ENCODE assay signal across 9 mouse cellular contexts in genomic region chr13:23506819-23507515, GRCm38 (mm10). TPM values are rescaled to one million over a fixed set of nuclear protein-coding genes. Genes with fewer than 3 reads are reported as not detected.
A peak's percentile ranks its signal among the peaks of the same experiment; 100 is the strongest.
DNase-seq lines count a peak whose midpoint lies in the region; ATAC-seq and TF ChIP-seq lines count a peak whose summit lies in the region.
"Had no signal": no experiment of that assay in that cellular context is flagged by ENCODE, and none has a peak within 500 bp of the region (broad histone marks: within the 10 kb centered on the region; RNA-seq: fewer than 3 reads in every experiment).

No protein-coding gene starts in this region.

- no peak overlapping the region for H3K4me3 ChIP-seq in intestine, embryonic 14.5 days (ENCODE audit: low read depth, low read length)
- H3K4me3 ChIP-seq in intestine, postnatal 0 days (ENCODE audit: low read depth, low read length): no peak overlapping the region
- H3K4me3 ChIP-seq in hindbrain, embryonic 14.5 days (replicated peaks; ENCODE audit: low read length): no peak overlapping the region

- peaks cover 23% of the 10 kb centered on the region for H3K4me1 ChIP-seq in intestine, embryonic 14.5 days (replicated peaks; ENCODE audit: control insufficient read depth, insufficient read depth, low read length)
- H3K4me1 ChIP-seq in intestine, postnatal 0 days (replicated peaks; ENCODE audit: control insufficient read depth, insufficient read depth, low read length): 0 out of 2 replicates have a peak, but pooled peaks cover 5% of the 10 kb centered on the region
- 0 out of 2 replicates have a peak, but pooled peaks cover 7% of the 10 kb centered on the region for H3K4me1 ChIP-seq in hindbrain, embryonic 14.5 days (replicated peaks; ENCODE audit: control insufficient read depth, insufficient read depth, low read length)

- TF ChIP-seq CTCF in intestine, postnatal 0 days (IDR thresholded peaks at IDR 0.05; ENCODE audit: low read depth): no peak

- H3K27ac ChIP-seq in intestine, embryonic 14.5 days (ENCODE audit: low read depth): no peak overlapping the region
- H3K27ac ChIP-seq in intestine, postnatal 0 days (ENCODE audit: low read depth, low read length): no peak overlapping the region
- H3K27ac ChIP-seq in hindbrain, embryonic 14.5 days: no peak overlapping the region

- peak overlapping the region; percentile 51; the same call in 1 of the 2 replicates for H3K4me2 ChIP-seq in intestine, embryonic 14.5 days (ENCODE audit: low read length)
- H3K4me2 ChIP-seq in intestine, postnatal 0 days (replicated peaks; ENCODE audit: low read depth): no peak overlapping the region
- H3K4me2 ChIP-seq in hindbrain, embryonic 14.5 days (replicated peaks): 0 out of 2 replicates have a peak overlapping the region, but pooled peaks have one; percentile 38

- no peak for DNase-seq in intestine, embryonic 14.5 days (ENCODE audit: low spot score)
- peak; percentile 82 for DNase-seq in MN1 (ENCODE audit: low spot score)
- DNase-seq in hindbrain, embryonic 14.5 days (ENCODE audit: low spot score): no peak
- DNase-seq in c-Kit-positive CD71-positive TER-119-positive erythroid progenitor cells, embryonic 14.5 days (ENCODE audit: low spot score): no peak
- no peak for DNase-seq in thymus, postnatal 0 days (ENCODE audit: low spot score)
- DNase-seq: kidney, adult 11 months had no signal

- WGBS in intestine, embryonic 14.5 days: 38% methylated on average over 14 of the region's 14 CpGs
- 46% methylated on average over 14 of the region's 14 CpGs for WGBS in intestine, postnatal 0 days
- WGBS in hindbrain, embryonic 14.5 days: 22% methylated on average over 14 of the region's 14 CpGs

- no peak overlapping the region for H3K9ac ChIP-seq in intestine, embryonic 14.5 days (ENCODE audit: low read length)
- no peak overlapping the region for H3K9ac ChIP-seq in intestine, postnatal 0 days (ENCODE audit: low read depth, low read length)
- H3K9ac ChIP-seq in hindbrain, embryonic 14.5 days: no peak overlapping the region

- H3K36me3 ChIP-seq in intestine, embryonic 14.5 days (ENCODE audit: control insufficient read depth, insufficient read depth, low read length): no peaks in the 10 kb centered on the region
- H3K36me3 ChIP-seq in intestine, postnatal 0 days (ENCODE audit: control insufficient read depth, insufficient read depth): no peaks in the 10 kb centered on the region
- no peaks in the 10 kb centered on the region for H3K36me3 ChIP-seq in hindbrain, embryonic 14.5 days (replicated peaks; ENCODE audit: control insufficient read depth, insufficient read depth)

- H3K9me3 ChIP-seq in intestine, embryonic 14.5 days (ENCODE audit: control insufficient read depth, low read length): no peaks in the 10 kb centered on the region
- H3K9me3 ChIP-seq in intestine, postnatal 0 days (ENCODE audit: control insufficient read depth): no peaks in the 10 kb centered on the region
- H3K9me3 ChIP-seq in hindbrain, embryonic 14.5 days (ENCODE audit: control insufficient read depth, low read length): no peaks in the 10 kb centered on the region

- H3K27me3 ChIP-seq in intestine, embryonic 14.5 days (replicated peaks; ENCODE audit: control insufficient read depth, insufficient read depth, low read length): no peaks in the 10 kb centered on the region
- H3K27me3 ChIP-seq in intestine, postnatal 0 days (replicated peaks; ENCODE audit: control insufficient read depth, insufficient read depth, low read length): no peaks in the 10 kb centered on the region
- H3K27me3 ChIP-seq in hindbrain, embryonic 14.5 days (ENCODE audit: control insufficient read depth, insufficient read depth, low read length): 0 out of 2 replicates have a peak, but pooled peaks cover 8% of the 10 kb centered on the region

- no peak for ATAC-seq in intestine, embryonic 14.5 days (replicated peaks; ENCODE audit: low FRiP score, low TSS enrichment, low read depth)
- no peak for ATAC-seq in intestine, postnatal 0 days
- no peak for ATAC-seq in hindbrain, embryonic 14.5 days (ENCODE audit: low FRiP score)
- peak; percentile 52; the same call in 1 of the 2 replicates for ATAC-seq in megakaryocyte-erythroid progenitor cell, adult 5-6 weeks (replicated peaks; ENCODE audit: low FRiP score, low TSS enrichment, poor library complexity, severe bottlenecking)
- no peak for ATAC-seq in CD4-positive, CD25-positive, alpha-beta regulatory T cell, adult 4 months

RNA-seq across cellular contexts. Expression of gene Btn2a2, which starts 18.3 kb away (rescaled TPM):
- 0.14 and 0.52 TPM in 2 replicates for polyA plus RNA-seq in intestine, embryonic 14.5 days (2014; fragmentation: Nextera tagmentation; extraction: Ambion mirVana)
- not detected in 2 replicates for polyA plus RNA-seq in intestine, postnatal 0 days (2015; fragmentation: Nextera tagmentation; extraction: Ambion mirVana)
- 0.21 TPM in 1 of 2 replicates, not detected in the other for polyA plus RNA-seq in hindbrain, embryonic 14.5 days (2014; fragmentation: Nextera tagmentation; extraction: Ambion mirVana)
- total RNA-seq in megakaryocyte-erythroid progenitor cell, adult 5-6 weeks (2014; fragmentation: Nextera tagmentation): not detected in 2 replicates
- total RNA-seq in megakaryocyte-erythroid progenitor cell, adult 5-6 weeks (2017): not detected in 2 replicates
- not detected for polyA plus RNA-seq in CD4-positive, CD25-positive, alpha-beta regulatory T cell, adult 4 months (2017; shearing (Covaris generic))
- polyA plus RNA-seq in thymus, postnatal 0 days (2015; fragmentation: Nextera tagmentation; extraction: Ambion mirVana): 0.65 and 0.85 TPM in 2 replicates

RNA-seq across cellular contexts. Expression of gene Hist1h4h, which starts 23.9 kb away (rescaled TPM):
- 6.5 and 6.9 TPM in 2 replicates for polyA plus RNA-seq in intestine, embryonic 14.5 days (2014; fragmentation: Nextera tagmentation; extraction: Ambion mirVana)
- 6.1 and 8.1 TPM in 2 replicates for polyA plus RNA-seq in intestine, postnatal 0 days (2015; fragmentation: Nextera tagmentation; extraction: Ambion mirVana)
- 3.2 and 3.3 TPM in 2 replicates for polyA plus RNA-seq in hindbrain, embryonic 14.5 days (2014; fragmentation: Nextera tagmentation; extraction: Ambion mirVana)
- total RNA-seq in megakaryocyte-erythroid progenitor cell, adult 5-6 weeks (2014; fragmentation: Nextera tagmentation): 115 and 209 TPM in 2 replicates
- 683 and 1,187 TPM in 2 replicates for total RNA-seq in megakaryocyte-erythroid progenitor cell, adult 5-6 weeks (2017)
- polyA plus RNA-seq in CD4-positive, CD25-positive, alpha-beta regulatory T cell, adult 4 months (2017; shearing (Covaris generic)): 10 to 100 TPM in 1 of 2 experiments, 1 to 10 TPM in 1; 9.5 to 10.8 TPM
- 24.2 and 31.5 TPM in 2 replicates for polyA plus RNA-seq in thymus, postnatal 0 days (2015; fragmentation: Nextera tagmentation; extraction: Ambion mirVana)

RNA-seq across cellular contexts. Expression of gene Hist1h2af, which starts 26.7 kb away (rescaled TPM):
- polyA plus RNA-seq in intestine, embryonic 14.5 days (2014; fragmentation: Nextera tagmentation; extraction: Ambion mirVana): 12.1 and 15.7 TPM in 2 replicates
- polyA plus RNA-seq in intestine, postnatal 0 days (2015; fragmentation: Nextera tagmentation; extraction: Ambion mirVana): 2.7 and 3.0 TPM in 2 replicates
- polyA plus RNA-seq in hindbrain, embryonic 14.5 days (2014; fragmentation: Nextera tagmentation; extraction: Ambion mirVana): 0.81 and 3.3 TPM in 2 replicates
- total RNA-seq in megakaryocyte-erythroid progenitor cell, adult 5-6 weeks (2014; fragmentation: Nextera tagmentation): 41.1 and 66.5 TPM in 2 replicates
- total RNA-seq in megakaryocyte-erythroid progenitor cell, adult 5-6 weeks (2017): 1,297 and 1,759 TPM in 2 replicates
- polyA plus RNA-seq in CD4-positive, CD25-positive, alpha-beta regulatory T cell, adult 4 months (2017; shearing (Covaris generic)): 1 to 10 TPM in 1 of 2 experiments, not detected in 1; 2.7 TPM
- 32.3 and 49.5 TPM in 2 replicates for polyA plus RNA-seq in thymus, postnatal 0 days (2015; fragmentation: Nextera tagmentation; extraction: Ambion mirVana)

RNA-seq across cellular contexts. Expression of gene Hist1h3g, which starts 28.3 kb away (rescaled TPM):
- polyA plus RNA-seq in intestine, embryonic 14.5 days (2014; fragmentation: Nextera tagmentation; extraction: Ambion mirVana): 6.1 and 8.1 TPM in 2 replicates
- 1.2 and 2.1 TPM in 2 replicates for polyA plus RNA-seq in intestine, postnatal 0 days (2015; fragmentation: Nextera tagmentation; extraction: Ambion mirVana)
- 1.2 TPM in 1 of 2 replicates, not detected in the other for polyA plus RNA-seq in hindbrain, embryonic 14.5 days (2014; fragmentation: Nextera tagmentation; extraction: Ambion mirVana)
- total RNA-seq in megakaryocyte-erythroid progenitor cell, adult 5-6 weeks (2014; fragmentation: Nextera tagmentation): 189 and 293 TPM in 2 replicates
- total RNA-seq in megakaryocyte-erythroid progenitor cell, adult 5-6 weeks (2017): 189 and 625 TPM in 2 replicates
- not detected for polyA plus RNA-seq in CD4-positive, CD25-positive, alpha-beta regulatory T cell, adult 4 months (2017; shearing (Covaris generic))
- 27.6 and 43.7 TPM in 2 replicates for polyA plus RNA-seq in thymus, postnatal 0 days (2015; fragmentation: Nextera tagmentation; extraction: Ambion mirVana)

RNA-seq across cellular contexts. Expression of gene Hist1h2bh, which starts 36.2 kb away (rescaled TPM):
- 0.47 and 1.1 TPM in 2 replicates for polyA plus RNA-seq in intestine, embryonic 14.5 days (2014; fragmentation: Nextera tagmentation; extraction: Ambion mirVana)
- polyA plus RNA-seq in intestine, postnatal 0 days (2015; fragmentation: Nextera tagmentation; extraction: Ambion mirVana): 0.18 and 0.23 TPM in 2 replicates
- 0.22 TPM in 1 of 2 replicates, not detected in the other for polyA plus RNA-seq in hindbrain, embryonic 14.5 days (2014; fragmentation: Nextera tagmentation; extraction: Ambion mirVana)
- total RNA-seq in megakaryocyte-erythroid progenitor cell, adult 5-6 weeks (2014; fragmentation: Nextera tagmentation): 31.9 and 110 TPM in 2 replicates
- 85.7 and 165 TPM in 2 replicates for total RNA-seq in megakaryocyte-erythroid progenitor cell, adult 5-6 weeks (2017)
- under 1 TPM; 0.41 to 0.66 TPM for polyA plus RNA-seq in CD4-positive, CD25-positive, alpha-beta regulatory T cell, adult 4 months (2017; shearing (Covaris generic))
- 1.6 and 1.9 TPM in 2 replicates for polyA plus RNA-seq in thymus, postnatal 0 days (2015; fragmentation: Nextera tagmentation; extraction: Ambion mirVana)
